ENCODE assay signal across 30 mouse cellular contexts in genomic region chr11:49597149-49597548, GRCm38 (mm10). TPM values are rescaled to one million over a fixed set of nuclear protein-coding genes. Genes with fewer than 3 reads are reported as not detected.
DNase-seq lines count a peak whose midpoint lies in the region; ATAC-seq and TF ChIP-seq lines count a peak whose summit lies in the region.
"Not testable (repeated sequence)": the region's sequence is repeated elsewhere in the genome, so short reads cannot be mapped to it uniquely, and the experiment has no call there.
"Had no signal": no experiment of that assay in that cellular context is flagged by ENCODE, and none has a peak within 500 bp of the region (broad histone marks: within the 10 kb centered on the region; RNA-seq: fewer than 3 reads in every experiment).

No protein-coding gene starts in this region.

- peak; percentile 11; the same call in 1 of the 2 replicates for TF ChIP-seq CTCF in forebrain, postnatal 0 days (IDR thresholded peaks at IDR 0.05; ENCODE audit: low read depth)
- TF ChIP-seq CTCF in heart, adult 2 months (IDR thresholded peaks at IDR 0.05), result peak; percentile 59
- TF ChIP-seq CTCF in layer of hippocampus, adult 2 months (conservative IDR thresholded peaks at IDR 0.05), result peak; percentile 56
- peak; percentile 8; the same call in 1 of the 2 replicates for TF ChIP-seq CTCF in lung, embryonic 14.5 days (IDR thresholded peaks at IDR 0.05; ENCODE audit: low read depth)
- TF ChIP-seq CTCF in midbrain, postnatal 0 days (IDR thresholded peaks at IDR 0.05), result peak; percentile 51

- H3K4me1 ChIP-seq in forebrain, postnatal 0 days (ENCODE audit: insufficient read depth); heart, adult 2 months (ENCODE audit: control insufficient read depth, insufficient read depth, low read length); lung, embryonic 14.5 days (ENCODE audit: insufficient read depth); midbrain, postnatal 0 days (ENCODE audit: insufficient read depth, low read length): not testable (repeated sequence)

- peak; percentile 12 for DNase-seq in 416B (ENCODE audit: low read depth)
- DNase-seq in brain, adult 2 months (ENCODE audit: low read depth, low spot score), result peak; percentile 13
- not testable (repeated sequence) for DNase-seq in forebrain, postnatal 0 days; heart, adult 2 months; layer of hippocampus, adult 2 months (ENCODE audit: low spot score in 2 of 2); lung, embryonic 14.5 days; midbrain, postnatal 0 days (ENCODE audit: low spot score)
- peak; percentile 10 for DNase-seq in induced T-regulatory cell, adult 2 months (ENCODE audit: low read depth)

- H3K27me3 ChIP-seq in forebrain, postnatal 0 days (ENCODE audit: insufficient read depth, low read length); heart, adult 2 months (ENCODE audit: control insufficient read depth, insufficient read depth, low read length); lung, embryonic 14.5 days (ENCODE audit: insufficient read depth, low read length); midbrain, postnatal 0 days (ENCODE audit: insufficient read depth, low read length): not testable (repeated sequence)

- H3K9me3 ChIP-seq in forebrain, postnatal 0 days (ENCODE audit: low read length); lung, embryonic 14.5 days (ENCODE audit: low read depth, low read length); midbrain, postnatal 0 days (ENCODE audit: low read length): not testable (repeated sequence)

- WGBS in forebrain, postnatal 0 days, result 49% methylated on average over 2 of the region's 2 CpGs
- WGBS in heart, adult 2 months, result 61% methylated on average over 2 of the region's 2 CpGs
- 46% methylated on average over 2 of the region's 2 CpGs for WGBS in lung, embryonic 14.5 days
- WGBS in midbrain, postnatal 0 days, result 53% methylated on average over 2 of the region's 2 CpGs

- intact Hi-C loops in heart, adult 2 months (cut with DNase I), result loop anchor here (5.0 kb wide), 1 partner anchor 35 kb away; no protein-coding TSS in a partner anchor

- not testable (repeated sequence) for TF ChIP-seq EP300 in heart, adult 2 months (IDR thresholded peaks at IDR 0.05; ENCODE audit: insufficient read depth, low read depth, low read length)

- not testable (repeated sequence) for H3K27ac ChIP-seq in forebrain, postnatal 0 days (ENCODE audit: low read depth, low read length); heart, adult 2 months; layer of hippocampus, adult 2 months; lung, embryonic 14.5 days (ENCODE audit: low read depth); midbrain, postnatal 0 days (ENCODE audit: low read depth, low read length)

- not testable (repeated sequence) for ATAC-seq in forebrain, postnatal 0 days; lung, embryonic 14.5 days (ENCODE audit: insufficient read depth); midbrain, postnatal 0 days (ENCODE audit: low FRiP score)

- not testable (repeated sequence) for H3K36me3 ChIP-seq in forebrain, postnatal 0 days (ENCODE audit: insufficient read depth); heart, adult 2 months (ENCODE audit: control insufficient read depth, insufficient read depth, low read length); lung, embryonic 14.5 days (ENCODE audit: insufficient read depth); midbrain, postnatal 0 days (ENCODE audit: insufficient read depth, low read length)

- TF ChIP-seq POLR2A in heart, adult 2 months (IDR thresholded peaks at IDR 0.05; ENCODE audit: insufficient read depth, low read depth, low read length), result not testable (repeated sequence)

- not testable (repeated sequence) for H3K9ac ChIP-seq in forebrain, postnatal 0 days; heart, adult 2 months (ENCODE audit: low read depth, low read length); lung, embryonic 14.5 days; midbrain, postnatal 0 days (replicated peaks; ENCODE audit: low read length, poor library complexity, severe bottlenecking)

- H3K4me3 ChIP-seq in forebrain, postnatal 0 days (ENCODE audit: low read depth, low read length); heart, adult 2 months; layer of hippocampus, adult 2 months; lung, embryonic 14.5 days (ENCODE audit: low read depth, low read length); midbrain, postnatal 0 days (ENCODE audit: low read depth, low read length): not testable (repeated sequence)

- not testable (repeated sequence) for H3K4me2 ChIP-seq in forebrain, postnatal 0 days (ENCODE audit: low read depth); lung, embryonic 14.5 days; midbrain, postnatal 0 days (ENCODE audit: low read depth, low read length, poor library complexity, severe bottlenecking)

- H3K79me2 ChIP-seq in heart, adult 2 months (replicated peaks; ENCODE audit: control insufficient read depth, insufficient read depth, low read length), result not testable (repeated sequence)

RNA-seq across cellular contexts. Expression of gene Flt4, which starts 11.9 kb away (rescaled TPM):
- 2.2 and 2.9 TPM in 2 replicates for total RNA-seq in forebrain, postnatal 0 days (2014; rRNA removed)
- 1.0 and 1.1 TPM in 2 replicates for polyA plus RNA-seq in forebrain, postnatal 0 days (2015; fragmentation: Nextera tagmentation; extraction: Ambion mirVana)
- total RNA-seq in heart, adult 2 months (2021), result 10 to 100 TPM; 11.8 to 12.2 TPM
- polyA plus RNA-seq in heart, adult 2 months (2012; rRNA removed), result 9.3 and 12.7 TPM in 2 replicates
- total RNA-seq in layer of hippocampus, adult 2 months (2021), result 1 to 10 TPM; 2.2 to 2.6 TPM
- 14.4 and 14.6 TPM in 2 replicates for polyA plus RNA-seq in lung, embryonic 14.5 days (2014; fragmentation: Nextera tagmentation; extraction: Ambion mirVana)
- total RNA-seq in midbrain, postnatal 0 days (2014; rRNA removed), result 2.6 and 2.8 TPM in 2 replicates
- polyA plus RNA-seq in midbrain, postnatal 0 days (2015; fragmentation: Nextera tagmentation; extraction: Ambion mirVana), result 1.3 and 1.4 TPM in 2 replicates
- total RNA-seq: hematopoietic stem cell, adult 5-6 weeks had no signal
- polyA plus RNA-seq: activated CD4-positive, CD25-positive, alpha-beta regulatory T cell, adult 4 months; inflammation-experienced regulatory T-cells, adult 6 months had no signal

RNA-seq across cellular contexts. Expression of gene Olfr1380, which starts 40.5 kb away (rescaled TPM):
- not detected in 2 replicates for total RNA-seq in forebrain, postnatal 0 days (2014; rRNA removed)
- not detected in 2 replicates for polyA plus RNA-seq in forebrain, postnatal 0 days (2015; fragmentation: Nextera tagmentation; extraction: Ambion mirVana)
- not detected for total RNA-seq in heart, adult 2 months (2021)
- polyA plus RNA-seq in heart, adult 2 months (2012; rRNA removed), result not detected in 2 replicates
- not detected for total RNA-seq in layer of hippocampus, adult 2 months (2021)
- polyA plus RNA-seq in lung, embryonic 14.5 days (2014; fragmentation: Nextera tagmentation; extraction: Ambion mirVana), result not detected in 2 replicates
- not detected in 2 replicates for total RNA-seq in midbrain, postnatal 0 days (2014; rRNA removed)
- not detected in 2 replicates for polyA plus RNA-seq in midbrain, postnatal 0 days (2015; fragmentation: Nextera tagmentation; extraction: Ambion mirVana)
- total RNA-seq: adrenal gland, adult 8-10 months; adrenal gland, postnatal 25 days; gastrocnemius, adult 8-10 months; gastrocnemius, postnatal 25 days; heart, adult 18-20 months; heart, postnatal 25 days; hematopoietic stem cell, adult 5-6 weeks had no signal
- polyA plus RNA-seq: activated CD4-positive, CD25-positive, alpha-beta regulatory T cell, adult 4 months; embryonic facial prominence, embryonic 10.5 days; embryonic facial prominence, embryonic 13.5 days; erythroblast, embryonic 14.5 days; forebrain, embryonic 12.5 days; forebrain, embryonic 15.5 days; frontal cortex, adult 2 months; gonadal fat pad, adult 2 months; heart, embryonic 10.5 days; heart, embryonic 13.5 days; heart, embryonic 16.5 days; hindbrain, embryonic 12.5 days; hindbrain, embryonic 15.5 days; inflammation-experienced regulatory T-cells, adult 6 months; intestine, embryonic 16.5 days had no signal

RNA-seq across cellular contexts. Expression of gene Olfr1381, which starts 53.9 kb away (rescaled TPM):
- total RNA-seq in forebrain, postnatal 0 days (2014; rRNA removed), result not detected in 2 replicates
- polyA plus RNA-seq in forebrain, postnatal 0 days (2015; fragmentation: Nextera tagmentation; extraction: Ambion mirVana), result not detected in 2 replicates
- total RNA-seq in heart, adult 2 months (2021), result not detected
- not detected in 2 replicates for polyA plus RNA-seq in heart, adult 2 months (2012; rRNA removed)
- total RNA-seq in layer of hippocampus, adult 2 months (2021), result not detected
- not detected in 2 replicates for polyA plus RNA-seq in lung, embryonic 14.5 days (2014; fragmentation: Nextera tagmentation; extraction: Ambion mirVana)
- not detected in 2 replicates for total RNA-seq in midbrain, postnatal 0 days (2014; rRNA removed)
- polyA plus RNA-seq in midbrain, postnatal 0 days (2015; fragmentation: Nextera tagmentation; extraction: Ambion mirVana), result not detected in 2 replicates
- total RNA-seq: adrenal gland, adult 8-10 months; adrenal gland, postnatal 25 days; gastrocnemius, adult 8-10 months; gastrocnemius, postnatal 25 days; heart, adult 18-20 months; heart, postnatal 25 days; hematopoietic stem cell, adult 5-6 weeks had no signal
- polyA plus RNA-seq: activated CD4-positive, CD25-positive, alpha-beta regulatory T cell, adult 4 months; embryonic facial prominence, embryonic 10.5 days; embryonic facial prominence, embryonic 13.5 days; erythroblast, embryonic 14.5 days; forebrain, embryonic 12.5 days; forebrain, embryonic 15.5 days; gonadal fat pad, adult 2 months; heart, embryonic 10.5 days; heart, embryonic 13.5 days; heart, embryonic 16.5 days; hindbrain, embryonic 12.5 days; hindbrain, embryonic 15.5 days; inflammation-experienced regulatory T-cells, adult 6 months; intestine, embryonic 16.5 days had no signal

Comparison
In these comparisons a context has a peak if more than half of its experiments do, and no peak if none do; other contexts are left out.
1. CTCF ChIP-seq: peak in every context shown above with its lines; median percentile 59 in heart, adult 2 months; 56 in layer of hippocampus, adult 2 months; 51 in midbrain, postnatal 0 days; 11 in forebrain, postnatal 0 days; 8 in lung, embryonic 14.5 days.